Mouse (Mus musculus) 3T3-L1 (cell line): Measurements from ENCODE around the gene Ralgapa1.

Experiments used
- DNase-seq: peaks from one replicate; pipeline ENCODE4 v3.0.0-alpha.2; 2015; ENCODE audit warnings: low read depth, low spot score

Ralgapa1 gene

GRCm38 (mm10) chr12:55820661-55821314 is at the start of gene Ralgapa1:
Ralgapa1 (minus strand) TSS chr12:55821167.
- peak; percentile 94 for DNase-seq

- DNase-seq, result no peak
These were observed 48.8 kb upstream of the Ralgapa1 start for GRCm38 (mm10) chr12:55869622-55870322.

GRCm38 (mm10) chr12:55867738-55868137 is 46.8 kb upstream of the Ralgapa1 start:
- DNase-seq, result no peak

GRCm38 (mm10) chr12:55860631-55861030 is 39.7 kb upstream of the Ralgapa1 start:
- DNase-seq, result no peak

- DNase-seq, result no peak
These were observed 38.7 kb upstream of the Ralgapa1 start for GRCm38 (mm10) chr12:55859409-55860349.

- DNase-seq, result no peak
These were observed 29.7 kb upstream of the Ralgapa1 start for GRCm38 (mm10) chr12:55850650-55851049.

GRCm38 (mm10) chr12:55847851-55848250 is 26.9 kb upstream of the Ralgapa1 start:
- no peak for DNase-seq

GRCm38 (mm10) chr12:55846741-55847140 is 25.8 kb upstream of the Ralgapa1 start:
- peak; percentile 30 for DNase-seq

GRCm38 (mm10) chr12:55837495-55837894 is 16.5 kb upstream of the Ralgapa1 start:
- no peak for DNase-seq

- DNase-seq, result peak; percentile 100
These were observed 15.4 kb upstream of the Ralgapa1 start, which contains the start of gene Brms1l for GRCm38 (mm10) chr12:55836199-55836951. Brms1l (plus strand) TSS chr12:55836324.

GRCm38 (mm10) chr12:55835857-55836198 is 14.9 kb upstream of the Ralgapa1 start:
- DNase-seq, result no peak

- no peak for DNase-seq
These were observed 13.9 kb upstream of the Ralgapa1 start for GRCm38 (mm10) chr12:55834891-55835290.

- peak; percentile 25 for DNase-seq
These were observed 13.1 kb upstream of the Ralgapa1 start for GRCm38 (mm10) chr12:55833906-55834625.

GRCm38 (mm10) chr12:55832961-55833360 is 12.0 kb upstream of the Ralgapa1 start:
- no peak for DNase-seq

- DNase-seq, result peak; percentile 90
These were observed 10.1 kb upstream of the Ralgapa1 start for GRCm38 (mm10) chr12:55831101-55831500.

- no peak for DNase-seq
These were observed 4.6 kb upstream of the Ralgapa1 start for GRCm38 (mm10) chr12:55825537-55825936.

- no peak for DNase-seq
These were observed 3.1 kb upstream of the Ralgapa1 start for GRCm38 (mm10) chr12:55824027-55824426.

- peak; percentile 40 for DNase-seq
These were observed 777 bp downstream of the Ralgapa1 start for GRCm38 (mm10) chr12:55820119-55820660.

- no peak for DNase-seq
These were observed 4.5 kb downstream of the Ralgapa1 start for GRCm38 (mm10) chr12:55816488-55816887.

GRCm38 (mm10) chr12:55805035-55805434 is 15.9 kb downstream of the Ralgapa1 start:
- DNase-seq, result no peak
